Mouse (Mus musculus) bone marrow, adult 2 months (tissue): ENCODE measurements around the gene Styxl1. TPM values are rescaled to one million over a fixed set of nuclear protein-coding genes. Genes with fewer than 3 reads are reported as not detected.
A peak's percentile ranks its signal among the peaks of the same experiment; 100 is the strongest.

Source experiments
- H3K27ac ChIP-seq: fragments of 200-500 bp; 2 replicates; pipeline ENCODE4 v1.5.1; 2012; ENCODE audit warnings: low read depth, mild to moderate bottlenecking, control low read depth, inconsistent platforms, low read length; ENCODE audit not compliant: control insufficient read depth, poor library complexity, insufficient read depth
- H3K4me1 ChIP-seq: fragments of 200-500 bp; 2 replicates; pipeline ENCODE4 v1.6.1; 2011; ENCODE audit warnings: low read length; ENCODE audit not compliant: control insufficient read depth, insufficient read depth
- H3K4me3 ChIP-seq: fragments of 200-500 bp; replicated peaks from 2 replicates; pipeline ENCODE3; 2011; ENCODE audit warnings: mild to moderate bottlenecking, low read depth, low read length, control low read depth; ENCODE audit not compliant: control insufficient read depth
- CTCF ChIP-seq: fragments of 200-500 bp; IDR thresholded peaks from 2 replicates; pipeline ENCODE4 v1.5.1; 2011; ENCODE audit warnings: low read length, control low read depth; ENCODE audit not compliant: control insufficient read depth, insufficient read depth
- POLR2A ChIP-seq: fragments of 200-500 bp; IDR thresholded peaks from 2 replicates; pipeline ENCODE4 v1.6.1; 2011; ENCODE audit warnings: low read depth, mild to moderate bottlenecking, control low read depth, low read length, borderline replicate concordance; ENCODE audit not compliant: control insufficient read depth
- WGBS: fragments of 180-500 bp; shearing (Covaris S2); methylation state at CpG from one replicate; pipeline ENCODE4 v1.1.7; 2018; 5-methylcytosine and 5-hydroxymethylcytosine counted together
- polyA plus RNA-seq: library from polyadenylated mRNA; stranded (reverse); fragments of >200 nt; gene quantifications from 2 replicates; pipeline ENCODE4 v1.2.4, GENCODE M21; 2011; ENCODE audit warnings: low replicate concordance; ENCODE audit not compliant: missing spikeins, insufficient read depth, insufficient read length

Styxl1 gene
- 1.8 and 2.3 TPM in 2 replicates for polyA plus RNA-seq

- no peak for TF ChIP-seq POLR2A
- no peak for TF ChIP-seq CTCF
- Histone ChIP-seq H3K27ac (peak within 1 kb of the TSS; percentile 97), H3K4me1 (peaks cover 11% of the 10 kb centered on the region), H3K4me3 (peak within 1 kb of the TSS; percentile 94)
- under 1% methylated on average over 45 of the region's 45 CpGs for WGBS
Measured at GRCm38 (mm10) chr5:135777796-135778470, at the start of gene Styxl1. TSS of gene Styxl1 (minus strand) at chr5:135778385.

- H3K4me3 ChIP-seq: no peak overlapping the region
- 38% methylated on average over 6 of the region's 6 CpGs for WGBS
- TF ChIP-seq POLR2A (no peak), CTCF (no peak)
- no peak overlapping the region for H3K27ac ChIP-seq
- no peaks in the 10 kb centered on the region for H3K4me1 ChIP-seq
Measured at GRCm38 (mm10) chr5:135826225-135826624, 48.0 kb upstream of the Styxl1 start.

- Histone ChIP-seq H3K4me1 (no peaks in the 10 kb centered on the region), H3K27ac (no peak overlapping the region), H3K4me3 (no peak overlapping the region)
- no peak for TF ChIP-seq CTCF
- 51% methylated on average over 3 of the region's 3 CpGs for WGBS
Measured at GRCm38 (mm10) chr5:135824517-135824916, 46.3 kb upstream of the Styxl1 start.

GRCm38 (mm10) chr5:135822316-135822944 is 44.2 kb upstream of the Styxl1 start:
- TF ChIP-seq POLR2A: no peak
- TF ChIP-seq CTCF: no peak
- WGBS: 25% methylated on average over 7 of the region's 7 CpGs
- Histone ChIP-seq H3K4me1 (no peaks in the 10 kb centered on the region), H3K27ac (no peak overlapping the region), H3K4me3 (no peak overlapping the region)

GRCm38 (mm10) chr5:135818491-135818890 is 40.3 kb upstream of the Styxl1 start:
- Histone ChIP-seq H3K4me1 (no peaks in the 10 kb centered on the region), H3K27ac (no peak overlapping the region), H3K4me3 (no peak overlapping the region)
- no peak for TF ChIP-seq CTCF
- TF ChIP-seq POLR2A: no peak
- WGBS: 43% methylated on average over 7 of the region's 7 CpGs

GRCm38 (mm10) chr5:135812991-135813390 is 34.8 kb upstream of the Styxl1 start:
- no peaks in the 10 kb centered on the region for H3K4me1 ChIP-seq
- 55% methylated on average over 5 of the region's 5 CpGs for WGBS
- no peak overlapping the region for H3K4me3 ChIP-seq
- no peak overlapping the region for H3K27ac ChIP-seq
- TF ChIP-seq POLR2A (no peak), CTCF (no peak)

GRCm38 (mm10) chr5:135807263-135807637 is 29.1 kb upstream of the Styxl1 start:
- no peak overlapping the region for H3K27ac ChIP-seq
- WGBS: 49% methylated on average over 3 of the region's 3 CpGs
- no peaks in the 10 kb centered on the region for H3K4me1 ChIP-seq
- H3K4me3 ChIP-seq: no peak overlapping the region
- TF ChIP-seq CTCF: no peak
- TF ChIP-seq POLR2A: no peak

GRCm38 (mm10) chr5:135806555-135807262 is 28.5 kb upstream of the Styxl1 start, which contains the start of gene Srrm3:
TSS of gene Srrm3 (plus strand) at chr5:135806890.
- Histone ChIP-seq H3K4me3 (no peak within 1 kb of the TSS), H3K4me1 (no peaks in the 10 kb centered on the region), H3K27ac (no peak within 1 kb of the TSS)
- TF ChIP-seq CTCF (peak; percentile 98), POLR2A (peak; percentile 30; the same call in 1 of the 2 replicates)
- WGBS: 7% methylated on average over 29 of the region's 29 CpGs
